Mouse (Mus musculus) lung, adult 2 months (tissue): ENCODE measurements at regions not wholly inside any gene's neighbourhood (a gene's known extent, or its start where the extent isn't known, plus 50 kb on each side); places are given as distances from the start of the nearest gene placed in this dataset.
"Not testable (repeated sequence)": the region's sequence is repeated elsewhere in the genome, so short reads cannot be mapped to it uniquely, and the experiment has no call there.

Experiments
- DNase-seq: peaks from one replicate; pipeline ENCODE4 v3.0.0; 2022
- H3K4me1 ChIP-seq: fragments of 200-500 bp; 2 replicates; pipeline ENCODE4 v1.6.1; 2011; ENCODE audit warnings: low read length; ENCODE audit not compliant: control insufficient read depth, insufficient read depth
- H3K4me3 ChIP-seq: fragments of 200-500 bp; replicated peaks from 2 replicates; pipeline ENCODE3; 2011; ENCODE audit warnings: low read depth, mild to moderate bottlenecking, control low read depth, low read length; ENCODE audit errors: extremely low read depth
- CTCF ChIP-seq: fragments of 200-500 bp; IDR thresholded peaks from 2 replicates; pipeline ENCODE4 v1.5.1; 2011; ENCODE audit warnings: mild to moderate bottlenecking, low read length, control low read depth; ENCODE audit not compliant: insufficient read depth
- POLR2A ChIP-seq: fragments of 200-500 bp; IDR thresholded peaks from 2 replicates; pipeline ENCODE4 v1.6.1; 2011; ENCODE audit warnings: low read depth, mild to moderate bottlenecking, control low read depth, low read length, borderline replicate concordance; ENCODE audit errors: extremely low read depth
- WGBS: fragments of 180-500 bp; shearing (Covaris S2); methylation state at CpG from one replicate; pipeline ENCODE4 v1.1.7; 2018; 5-methylcytosine and 5-hydroxymethylcytosine counted together

DNA sequence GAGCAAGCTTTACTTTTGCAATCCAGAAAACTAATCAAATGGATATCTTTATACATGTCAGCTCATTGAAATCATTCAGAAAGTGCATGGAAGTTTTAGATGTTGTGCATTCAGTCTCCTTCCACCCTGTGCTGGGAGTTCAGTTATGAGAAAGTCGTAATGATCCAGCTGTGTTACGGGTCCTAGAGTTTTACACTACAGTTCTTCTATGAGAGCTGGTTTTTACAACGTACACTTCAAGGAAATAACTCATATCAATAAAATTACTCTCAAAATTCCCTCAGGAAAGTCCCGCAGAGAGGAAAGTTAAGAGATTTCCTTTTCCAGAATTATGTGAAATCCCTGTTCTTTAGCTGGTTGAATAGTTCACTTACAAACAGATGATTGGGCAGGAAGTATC is 418.1 kb upstream of the Slc10a2 start:
- no peak for DNase-seq
- Histone ChIP-seq H3K4me1 (no peaks in the 10 kb centered on the region), H3K4me3 (no peak overlapping the region)
- TF ChIP-seq CTCF (no peak), POLR2A (no peak)
- 72% methylated on average over 4 of the region's 4 CpGs for WGBS

DNA sequence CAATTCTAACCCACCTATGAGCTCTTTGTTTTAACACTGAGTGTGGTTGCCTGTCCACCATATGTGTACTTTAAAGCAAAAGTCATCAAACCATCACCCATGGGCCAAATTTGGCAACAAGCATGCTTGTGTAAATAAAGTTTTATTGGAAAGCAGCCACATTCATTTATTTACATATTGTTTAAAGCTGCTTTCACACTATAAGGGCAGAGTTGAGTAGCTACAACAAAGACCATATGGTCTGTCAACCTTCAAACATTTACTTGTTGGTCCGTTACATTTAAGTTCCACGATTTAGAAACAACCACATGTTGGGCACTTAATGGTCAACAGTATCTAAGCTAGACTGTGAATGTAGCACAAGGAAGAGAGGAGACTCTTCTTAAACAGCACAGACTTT is 390.7 kb upstream of the Slc10a2 start:
- TF ChIP-seq POLR2A (no peak), CTCF (no peak)
- DNase-seq: no peak
- Histone ChIP-seq H3K4me3 (no peak overlapping the region), H3K4me1 (no peaks in the 10 kb centered on the region)
- WGBS: 67% methylated on average over 2 of the region's 2 CpGs

DNA sequence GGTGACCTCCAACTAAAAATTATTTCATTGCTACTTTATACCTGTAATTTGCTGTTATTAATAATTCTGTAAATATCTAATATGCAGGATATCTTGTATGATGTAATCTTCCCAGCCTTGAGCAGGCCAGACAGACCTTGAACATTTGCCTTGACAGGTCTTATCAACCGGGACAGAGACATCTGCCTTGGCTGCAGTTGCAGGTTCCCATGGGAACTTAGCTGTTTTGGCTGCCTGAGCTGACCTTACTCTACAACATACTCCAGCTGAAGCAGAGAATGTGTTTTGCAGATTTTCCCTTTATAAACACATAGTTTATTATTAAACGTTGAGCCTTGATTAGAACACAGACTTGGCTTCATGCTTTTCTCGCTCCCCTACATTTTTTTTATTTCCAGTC is 385.3 kb upstream of the Slc10a2 start:
- 63% methylated on average over 3 of the region's 3 CpGs for WGBS
- no peak for DNase-seq

DNA sequence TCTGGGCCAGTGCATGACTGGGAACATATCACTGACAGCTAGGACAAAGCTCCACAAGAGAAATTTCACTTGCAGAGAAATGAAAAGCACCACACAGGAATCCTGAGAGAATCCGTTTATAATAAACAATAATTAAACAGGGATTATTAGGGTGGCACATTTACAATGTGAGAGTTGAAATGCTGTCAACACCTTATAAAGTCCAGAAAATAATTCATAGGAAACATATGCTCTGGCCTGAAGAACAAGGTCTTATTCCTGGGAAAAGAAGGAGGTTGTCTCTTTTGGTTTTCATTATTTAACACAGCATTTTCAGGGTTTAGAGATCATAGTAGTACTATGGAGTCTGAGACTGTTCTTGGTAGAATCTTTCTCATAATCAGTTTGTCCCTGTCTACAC is 377.8 kb upstream of the Slc10a2 start:
- Histone ChIP-seq H3K4me1 (no peaks in the 10 kb centered on the region), H3K4me3 (no peak overlapping the region)
- no peak for DNase-seq
- 50% methylated on average over 1 of the region's 1 CpGs for WGBS
- TF ChIP-seq POLR2A (no peak), CTCF (no peak)

More for the DNA sequence above, 385.3 kb upstream of the Slc10a2 start:
- Histone ChIP-seq H3K4me3 (no peak overlapping the region), H3K4me1 (no peaks in the 10 kb centered on the region)
- TF ChIP-seq POLR2A (no peak), CTCF (no peak)

DNA sequence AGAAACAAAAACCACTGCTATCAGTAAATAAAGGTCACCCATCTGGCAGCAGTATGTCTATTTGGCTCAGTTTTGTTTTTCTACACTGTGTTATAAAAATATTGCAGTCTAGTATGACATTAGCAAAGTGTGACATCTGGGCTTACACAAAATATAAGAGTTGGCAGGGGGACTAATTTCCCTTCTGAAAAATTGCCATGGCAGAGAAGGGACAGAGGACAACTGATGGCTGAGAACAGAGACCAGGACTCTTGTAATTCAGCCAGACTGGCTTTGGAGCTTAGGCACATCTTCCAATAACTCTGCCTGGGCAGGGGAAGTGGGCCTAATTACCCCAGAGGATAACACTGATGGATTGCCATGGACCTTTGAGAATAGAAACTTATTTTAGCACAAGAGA is 367.8 kb upstream of the Slc10a2 start:
- TF ChIP-seq POLR2A (no peak), CTCF (no peak)
- Histone ChIP-seq H3K4me3 (no peak overlapping the region), H3K4me1 (no peaks in the 10 kb centered on the region)
- no peak for DNase-seq

DNA sequence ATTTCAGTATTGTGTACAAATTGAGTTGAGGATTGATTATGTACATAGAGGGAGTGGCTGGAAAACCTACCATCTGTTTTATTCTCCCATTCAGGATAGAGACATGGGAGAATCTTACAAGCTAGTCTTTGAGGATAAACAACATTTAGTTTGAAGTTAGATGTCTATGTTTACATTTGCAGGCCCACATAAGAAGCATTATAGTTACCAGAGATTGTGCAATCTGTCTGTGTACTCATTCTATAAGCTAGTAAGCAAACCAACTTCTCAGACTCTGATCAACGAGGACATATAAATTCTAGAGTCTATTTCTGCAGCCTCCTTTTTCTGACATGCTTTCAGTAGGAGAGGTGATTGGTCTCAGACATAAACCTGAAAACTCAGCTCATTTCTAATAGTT is 367.4 kb upstream of the Slc10a2 start:
- H3K4me1 ChIP-seq: no peaks in the 10 kb centered on the region
- no peak for DNase-seq
- 52% methylated on average over 1 of the region's 1 CpGs for WGBS
- TF ChIP-seq CTCF (no peak), POLR2A (no peak)
- no peak overlapping the region for H3K4me3 ChIP-seq

DNA sequence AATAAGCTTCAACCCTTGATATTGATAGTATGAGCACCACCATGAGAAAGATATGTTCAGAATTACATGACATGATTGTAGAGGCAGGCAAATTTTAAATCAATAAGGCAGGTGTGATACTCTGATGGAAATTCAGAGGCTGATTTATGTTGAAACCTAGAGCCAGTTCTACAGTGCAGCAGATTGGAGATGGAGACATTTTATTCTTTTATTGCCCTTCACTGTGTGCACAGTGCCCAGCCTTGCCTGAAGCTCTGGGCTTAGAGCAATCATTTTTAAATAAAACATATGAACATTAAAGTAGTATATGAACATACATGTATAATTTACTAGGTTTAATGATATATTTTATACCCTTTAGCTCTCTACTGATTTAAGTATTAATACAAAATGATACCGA is 352.5 kb upstream of the Slc10a2 start:
- Histone ChIP-seq H3K4me3 (no peak overlapping the region), H3K4me1 (no peaks in the 10 kb centered on the region)
- WGBS: 82% methylated on average over 1 of the region's 1 CpGs
- no peak for TF ChIP-seq POLR2A
- no peak for TF ChIP-seq CTCF
- DNase-seq: no peak

DNA sequence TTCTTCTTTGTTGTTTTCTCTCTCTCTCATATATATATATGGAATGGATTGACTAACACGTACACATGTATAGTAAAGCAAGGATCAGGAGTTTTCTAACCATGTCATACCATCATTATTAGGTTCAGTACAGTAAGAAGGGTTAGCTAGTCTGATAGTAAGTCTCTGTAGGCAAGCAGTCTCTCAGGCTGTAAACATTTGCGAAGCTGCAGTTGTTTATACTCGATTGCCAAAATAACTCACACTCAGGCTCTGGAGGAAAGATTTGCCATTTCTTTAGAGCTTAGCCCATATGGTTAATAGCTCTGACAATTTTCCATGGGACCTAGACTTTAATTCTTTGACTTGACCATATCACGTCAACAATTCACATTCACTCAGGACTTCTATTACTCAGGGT is 348.3 kb upstream of the Slc10a2 start:
- DNase-seq: no peak
- 79% methylated on average over 4 of the region's 4 CpGs for WGBS
- H3K4me1 ChIP-seq: no peaks in the 10 kb centered on the region
- TF ChIP-seq CTCF: no peak
- no peak for TF ChIP-seq POLR2A
- no peak overlapping the region for H3K4me3 ChIP-seq

DNA sequence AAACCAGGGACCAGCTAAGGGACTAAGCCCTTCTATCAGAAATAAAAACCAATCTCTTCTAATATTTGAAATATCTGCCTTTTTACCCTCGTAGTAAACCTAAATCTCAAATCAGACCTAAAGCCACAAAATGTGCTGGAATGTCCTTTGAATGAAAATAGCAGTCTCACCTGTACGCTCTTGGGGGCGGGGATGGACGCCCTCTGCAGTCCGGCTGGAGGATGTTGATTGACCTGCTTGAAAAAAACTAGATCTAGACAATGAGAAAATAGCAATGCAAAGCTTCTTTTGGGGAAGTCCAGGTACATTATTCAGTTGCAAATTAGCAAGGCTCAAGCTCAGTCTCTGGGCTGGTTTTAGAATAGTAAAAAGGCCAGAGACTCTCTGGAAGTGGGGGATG is 337.1 kb upstream of the Slc10a2 start:
- not testable (repeated sequence) for H3K4me3 ChIP-seq, DNase-seq, H3K4me1 ChIP-seq
- WGBS: 85% methylated on average over 5 of the region's 5 CpGs

DNA sequence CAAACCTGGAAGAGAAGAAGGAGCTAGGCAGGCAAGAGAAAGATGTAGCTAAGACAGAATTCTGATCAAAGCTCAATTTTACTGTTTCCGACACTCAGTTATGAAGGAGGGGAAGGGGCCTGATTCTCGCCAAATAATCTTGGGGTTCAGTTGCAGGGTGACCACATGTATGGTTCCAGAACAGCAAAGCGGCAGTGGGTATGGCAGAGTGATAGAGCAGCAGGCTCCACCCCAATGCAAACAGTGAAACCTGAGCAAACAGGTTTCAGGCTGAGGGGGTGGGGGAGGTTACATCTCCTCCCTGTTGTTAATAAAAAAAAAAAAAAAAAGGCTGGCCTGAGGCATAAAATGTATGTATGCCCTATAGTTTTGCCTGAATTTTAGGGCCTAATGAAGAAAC is 335.3 kb upstream of the Slc10a2 start:
- 84% methylated on average over 3 of the region's 3 CpGs for WGBS
- not testable (repeated sequence) for H3K4me3 ChIP-seq, DNase-seq, H3K4me1 ChIP-seq

DNA sequence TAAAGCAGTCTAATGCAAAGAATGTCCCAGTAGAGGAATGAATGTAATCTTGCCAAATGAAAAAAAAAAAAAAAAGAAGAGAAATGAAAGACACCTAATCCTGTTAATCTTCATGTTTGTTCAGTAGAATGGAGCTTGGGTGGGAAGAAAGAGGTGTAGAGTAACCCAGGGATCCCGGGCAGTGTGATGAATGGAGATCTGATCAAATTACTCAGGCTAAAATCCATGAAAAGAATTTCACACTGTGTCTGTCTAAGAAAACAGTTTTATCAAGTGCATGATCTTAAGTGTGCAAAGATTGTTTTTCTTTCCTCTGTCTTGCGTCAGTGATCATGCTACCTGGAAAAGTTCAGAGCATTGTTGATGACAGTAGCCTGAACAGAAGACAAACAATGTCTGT is 333.9 kb upstream of the Slc10a2 start:
- TF ChIP-seq CTCF: no peak
- no peak for TF ChIP-seq POLR2A
- Histone ChIP-seq H3K4me3 (no peak overlapping the region), H3K4me1 (no peaks in the 10 kb centered on the region)
- 48% methylated on average over 2 of the region's 2 CpGs for WGBS
- no peak for DNase-seq
